Mouse (Mus musculus): ENCODE measurements around the gene Ppp1r9a. TPM values are rescaled to one million over a fixed set of nuclear protein-coding genes. Genes with fewer than 3 reads are reported as not detected.

Gene Ppp1r9a
- total RNA-seq, 2 experiments from 2014 or later, result 171 TPM

DNA sequence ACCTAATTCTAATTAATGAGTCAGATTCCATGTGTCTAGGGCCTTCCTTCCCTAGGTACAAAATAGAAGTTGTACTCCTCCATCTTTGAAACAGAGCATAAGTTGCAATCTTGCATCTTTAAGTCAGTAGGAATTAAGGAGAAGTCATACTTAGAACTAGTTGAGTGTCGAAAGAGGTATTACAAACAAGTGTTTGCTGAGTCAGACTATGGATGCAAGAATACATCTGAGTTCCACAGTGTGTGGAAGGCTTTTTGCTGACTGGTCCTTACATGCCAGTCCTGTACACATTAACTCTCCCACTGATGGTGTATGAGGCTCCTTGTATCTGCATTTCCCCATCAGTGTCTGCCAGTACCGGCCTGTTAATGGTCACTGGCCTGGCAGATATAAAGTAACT, 305.1 kb downstream of the Ppp1r9a start:
- Histone ChIP-seq H3K4me3 (no peak overlapping the region), H3K27ac (no peak overlapping the region)
- no peak for TF ChIP-seq CTCF (conservative IDR thresholded peaks at IDR 0.05)
- DNase-seq (ENCODE audit: low spot score in 2 of 2), result no peak

Other genes with a start within 250 kb of the Ppp1r9a start
- 10 to 100 TPM; 32.2 to 34.3 TPM for gene Sgce, start 155.7 kb upstream of the Ppp1r9a start, total RNA-seq (2021)
- gene Peg10, start 155.6 kb upstream of the Ppp1r9a start, total RNA-seq (2021), result 1 to 10 TPM; 7.0 to 7.8 TPM